Comparison of ENCODE assay signal across 24 mouse cellular contexts in genomic region chr7:89966771-89967170, GRCm38 (mm10). TPM values are rescaled to one million over a fixed set of nuclear protein-coding genes. Genes with fewer than 3 reads are reported as not detected.
A peak's percentile ranks its signal among the peaks of the same experiment; 100 is the strongest.
DNase-seq lines count a peak whose midpoint lies in the region; ATAC-seq and TF ChIP-seq lines count a peak whose summit lies in the region.
"Had no signal": no experiment of that assay in that cellular context is flagged by ENCODE, and none has a peak within 500 bp of the region (broad histone marks: within the 10 kb centered on the region; RNA-seq: fewer than 3 reads in every experiment).

No protein-coding gene starts in this region.

- H3K27me3 ChIP-seq in G1E (ENCODE audit: insufficient read depth, low read length) = no peaks in the 10 kb centered on the region
- H3K27me3 ChIP-seq in neural tube, embryonic 15.5 days (replicated peaks) = no peaks in the 10 kb centered on the region
- H3K27me3 ChIP-seq in embryonic facial prominence, embryonic 10.5 days (replicated peaks; ENCODE audit: low read depth, poor library complexity, severe bottlenecking) = no peaks in the 10 kb centered on the region
- H3K27me3 ChIP-seq: CH12.LX; embryonic facial prominence, embryonic 12.5 days; forebrain, embryonic 13.5 days; Patski had no signal

- H3K9ac ChIP-seq in neural tube, embryonic 15.5 days (replicated peaks) = no peak overlapping the region
- H3K9ac ChIP-seq: embryonic facial prominence, embryonic 12.5 days; forebrain, embryonic 13.5 days had no signal

- H3K4me1 ChIP-seq in G1E (ENCODE audit: insufficient read depth, low read depth, low read length) = peaks cover 4% of the 10 kb centered on the region; the same call in 1 of the 2 replicates
- peaks cover 19% of the 10 kb centered on the region for H3K4me1 ChIP-seq in bone marrow macrophage, adult 2 months (ENCODE audit: control insufficient read depth, insufficient read depth, low read length)
- no peaks in the 10 kb centered on the region for H3K4me1 ChIP-seq in neural tube, embryonic 15.5 days
- no peaks in the 10 kb centered on the region for H3K4me1 ChIP-seq in embryonic facial prominence, embryonic 10.5 days
- H3K4me1 ChIP-seq: embryonic facial prominence, embryonic 12.5 days; forebrain, embryonic 13.5 days had no signal

- peak; percentile 54; the same call in 1 of the 2 replicates for ATAC-seq in G1E (ENCODE audit: extremely low read depth, insufficient number of reproducible peaks, low FRiP score, poor library complexity, severe bottlenecking)
- peak; percentile 34; the same call in 1 of the 2 replicates for ATAC-seq in megakaryocyte, adult 5-6 weeks (ENCODE audit: poor library complexity, severe bottlenecking)
- no peak for ATAC-seq in neural tube, embryonic 15.5 days (ENCODE audit: low FRiP score)
- ATAC-seq: activated CD4-positive, CD25-positive, alpha-beta regulatory T cell, adult 4 months; CD4-positive, CD25-positive, alpha-beta regulatory T cell, adult 4 months; forebrain, embryonic 13.5 days; forebrain, embryonic 16.5 days; Patski had no signal

- H3K9me3 ChIP-seq in G1E (replicated peaks) = no peaks in the 10 kb centered on the region
- H3K9me3 ChIP-seq in neural tube, embryonic 15.5 days (replicated peaks) = no peaks in the 10 kb centered on the region
- H3K9me3 ChIP-seq in embryonic facial prominence, embryonic 10.5 days = no peaks in the 10 kb centered on the region
- H3K9me3 ChIP-seq: embryonic facial prominence, embryonic 12.5 days; forebrain, embryonic 13.5 days had no signal

- no peak overlapping the region for H3K4me2 ChIP-seq in neural tube, embryonic 15.5 days
- H3K4me2 ChIP-seq: embryonic facial prominence, embryonic 12.5 days; forebrain, embryonic 13.5 days had no signal

- peak overlapping the region; percentile 32 for H3K27ac ChIP-seq in bone marrow macrophage, adult 2 months (ENCODE audit: insufficient read depth, low read depth, low read length)
- H3K27ac ChIP-seq in neural tube, embryonic 15.5 days (replicated peaks) = no peak overlapping the region
- no peak overlapping the region for H3K27ac ChIP-seq in embryonic facial prominence, embryonic 10.5 days (replicated peaks)
- H3K27ac ChIP-seq: embryonic facial prominence, embryonic 12.5 days; forebrain, embryonic 13.5 days had no signal

- TF ChIP-seq CTCF in G1E (IDR thresholded peaks at IDR 0.05; ENCODE audit: low read depth, low read length) = no peak
- no peak for TF ChIP-seq CTCF in bone marrow macrophage, adult 2 months (IDR thresholded peaks at IDR 0.05; ENCODE audit: low read depth, low read length)

- peaks cover 90% of the 10 kb centered on the region for H3K36me3 ChIP-seq in G1E (replicated peaks)
- H3K36me3 ChIP-seq in neural tube, embryonic 15.5 days = peaks cover 32% of the 10 kb centered on the region
- peaks cover 99% of the 10 kb centered on the region for H3K36me3 ChIP-seq in embryonic facial prominence, embryonic 10.5 days (replicated peaks)

- no peak for TF ChIP-seq POLR2A in bone marrow macrophage, adult 2 months (IDR thresholded peaks at IDR 0.05; ENCODE audit: borderline replicate concordance, low read depth, low read length)

- 87% methylated on average over 1 of the region's 1 CpGs for WGBS in neural tube, embryonic 15.5 days
- 85% methylated on average over 1 of the region's 1 CpGs for WGBS in embryonic facial prominence, embryonic 10.5 days

- no peak for DNase-seq in G1E (ENCODE audit: low spot score)
- no peak for DNase-seq in layer of hippocampus, adult 18-20 months (ENCODE audit: low spot score in 2 of 2)
- no peak for DNase-seq in embryonic facial prominence, embryonic 10.5 days (ENCODE audit: low spot score)
- DNase-seq: adrenal gland, adult 8-10 months; adrenal gland, postnatal 14 days; adrenal gland, postnatal 36 days; B cell, adult 2 months; cerebellum, adult 11 months; cerebellum, adult 18-20 months; cerebellum, adult 8-10 months; cerebellum, adult 9-11 months; cerebellum, postnatal 14 days; cerebellum, postnatal 36 days; embryo, embryonic 11 days had no signal

- no peak overlapping the region for H3K4me3 ChIP-seq in G1E (ENCODE audit: low read depth, low read length)
- H3K4me3 ChIP-seq in bone marrow macrophage, adult 2 months (ENCODE audit: insufficient read depth, low read length) = no peak overlapping the region
- no peak overlapping the region for H3K4me3 ChIP-seq in neural tube, embryonic 15.5 days (replicated peaks)
- H3K4me3 ChIP-seq in embryonic facial prominence, embryonic 10.5 days = no peak overlapping the region
- H3K4me3 ChIP-seq: embryonic facial prominence, embryonic 12.5 days; forebrain, embryonic 13.5 days had no signal

RNA-seq across cellular contexts. Expression of gene Eed, which starts 14.0 kb away (rescaled TPM):
- total RNA-seq in G1E (2014; fragmentation: Nextera tagmentation) (83.5 and 101 TPM in 2 replicates), G1E (2017) (132 and 137 TPM in 2 replicates)
- polyA plus RNA-seq in G1E (2012) = 147 and 195 TPM in 2 replicates
- 71.9 and 74.8 TPM in 2 replicates for polyA plus RNA-seq in bone marrow macrophage, adult 2 months (2012; ENCODE audit: insufficient read depth, insufficient read length, missing spikeins)
- total RNA-seq in megakaryocyte, adult 5-6 weeks (2015) = 126 and 156 TPM in 2 replicates
- total RNA-seq in megakaryocyte, adult 5-6 weeks (2017) = 114 and 124 TPM in 2 replicates
- 27.5 and 37.3 TPM in 2 replicates for polyA plus RNA-seq in neural tube, embryonic 15.5 days (2015; fragmentation: Nextera tagmentation; extraction: Ambion mirVana)
- total RNA-seq in layer of hippocampus, adult 18-20 months (2021) = 10 to 100 TPM; 33.2 to 33.9 TPM
- polyA plus RNA-seq in embryonic facial prominence, embryonic 10.5 days (2016; fragmentation: Nextera tagmentation; extraction: Ambion mirVana) = 89.6 and 89.7 TPM in 2 replicates

RNA-seq across cellular contexts. Expression of gene Hikeshi, which starts 25.8 kb away (rescaled TPM):
- total RNA-seq in G1E (2014; fragmentation: Nextera tagmentation) (69.9 and 118 TPM in 2 replicates), G1E (2017) (212 and 255 TPM in 2 replicates)
- polyA plus RNA-seq in G1E (2012) = 44.1 and 50.0 TPM in 2 replicates
- 35.0 and 38.7 TPM in 2 replicates for polyA plus RNA-seq in bone marrow macrophage, adult 2 months (2012; ENCODE audit: insufficient read depth, insufficient read length, missing spikeins)
- total RNA-seq in megakaryocyte, adult 5-6 weeks (2015) = 52.8 and 57.4 TPM in 2 replicates
- 62.7 and 90.2 TPM in 2 replicates for total RNA-seq in megakaryocyte, adult 5-6 weeks (2017)
- 135 and 139 TPM in 2 replicates for polyA plus RNA-seq in neural tube, embryonic 15.5 days (2015; fragmentation: Nextera tagmentation; extraction: Ambion mirVana)
- total RNA-seq in layer of hippocampus, adult 18-20 months (2021) = 100 to 1,000 TPM in 1 of 2 experiments, 10 to 100 TPM in 1; 83.7 to 101 TPM
- polyA plus RNA-seq in embryonic facial prominence, embryonic 10.5 days (2016; fragmentation: Nextera tagmentation; extraction: Ambion mirVana) = 149 and 159 TPM in 2 replicates
